Mouse (Mus musculus): ENCODE data around the gene Chn1.

DNA sequence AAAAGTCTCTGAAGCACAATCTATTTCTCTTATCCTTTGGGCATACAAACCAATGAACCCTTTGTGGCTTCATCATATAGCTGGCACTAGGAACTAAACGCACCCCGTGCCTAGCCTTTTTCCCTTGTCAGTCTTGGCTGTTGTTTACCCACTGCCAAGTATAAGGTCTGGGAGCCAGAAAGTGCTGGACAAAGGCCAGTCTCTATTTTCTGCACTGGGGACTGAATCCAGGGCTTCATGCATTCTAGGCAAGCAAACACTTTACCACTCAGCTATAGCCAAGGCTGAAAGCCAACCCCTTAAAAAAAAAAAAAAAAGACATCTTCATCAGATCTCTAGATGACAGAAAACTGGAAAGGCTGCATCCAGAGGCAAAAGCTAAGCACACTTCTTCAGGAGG is 15.2 kb upstream of the Chn1 start:
- TF ChIP-seq CTCF (IDR thresholded peaks at IDR 0.05; ENCODE audit: low read depth, low read length) (no peak), GATA1 (IDR thresholded peaks at IDR 0.05; ENCODE audit: borderline replicate concordance, low read length) (no peak), GATA2 (IDR thresholded peaks at IDR 0.05; ENCODE audit: borderline replicate concordance, low read depth, low read length) (no peak), TAL1 (conservative IDR thresholded peaks at IDR 0.05; ENCODE audit: low read depth, low read length) (no peak)
